Mouse (Mus musculus) gastrocnemius, adult 8-10 months (tissue): ENCODE measurements at regions not wholly inside any gene's neighbourhood (a gene's known extent, or its start where the extent isn't known, plus 50 kb on each side); places are given as distances from the start of the nearest gene placed in this dataset.

Experiments used
- DNase-seq, 2 experiments: peaks; one replicate each; pipeline ENCODE4 v3.0.0; 2022; ENCODE audit warnings: low spot score in 2 of 2

DNA sequence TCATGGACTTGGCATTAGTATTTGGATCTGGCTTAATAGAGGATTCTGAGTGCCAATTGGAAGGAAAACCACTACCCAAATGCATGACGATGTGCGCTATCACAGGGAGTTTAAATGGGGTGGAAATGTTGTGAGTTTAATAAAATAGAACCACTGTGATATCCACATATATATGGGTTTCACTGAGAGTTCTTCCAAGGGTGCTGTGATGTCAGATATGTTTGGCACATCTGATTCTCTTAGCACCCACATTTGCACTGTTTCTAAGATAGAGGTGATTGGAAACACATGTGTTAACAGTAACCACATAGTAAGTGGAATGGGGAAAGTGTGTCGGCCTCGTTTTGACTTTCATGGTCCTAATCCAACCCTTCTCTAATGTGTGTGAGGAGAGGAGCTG lies 189.7 kb upstream of the 1810046K07Rik start:
- peak in 1 of 2 experiments; percentile 26 for DNase-seq

DNA sequence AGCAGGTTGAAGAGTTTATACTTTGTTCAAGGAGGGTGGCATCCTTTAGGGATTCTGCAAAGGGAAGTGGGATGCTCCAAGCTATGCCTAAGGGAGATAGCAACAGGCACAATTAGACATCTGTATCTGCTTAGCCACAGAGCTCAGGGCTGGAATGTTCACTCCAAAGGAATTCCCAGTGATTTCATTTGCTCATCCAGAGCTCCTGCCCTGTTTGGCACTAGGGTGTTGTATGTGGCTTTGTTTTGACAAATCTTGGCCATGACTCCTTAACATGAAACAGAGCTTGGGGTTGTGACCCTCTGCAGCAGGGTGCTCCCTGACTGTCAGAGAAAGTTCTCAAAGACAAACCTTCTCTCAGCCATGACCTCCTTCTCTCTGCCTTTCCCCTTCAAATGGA lies 194.8 kb upstream of the 1810046K07Rik start:
- DNase-seq = no peak

GRCm38 (mm10) chr9:51525906-51526305 lies 197.2 kb upstream of the 1810046K07Rik start:
- no peak for DNase-seq

DNA sequence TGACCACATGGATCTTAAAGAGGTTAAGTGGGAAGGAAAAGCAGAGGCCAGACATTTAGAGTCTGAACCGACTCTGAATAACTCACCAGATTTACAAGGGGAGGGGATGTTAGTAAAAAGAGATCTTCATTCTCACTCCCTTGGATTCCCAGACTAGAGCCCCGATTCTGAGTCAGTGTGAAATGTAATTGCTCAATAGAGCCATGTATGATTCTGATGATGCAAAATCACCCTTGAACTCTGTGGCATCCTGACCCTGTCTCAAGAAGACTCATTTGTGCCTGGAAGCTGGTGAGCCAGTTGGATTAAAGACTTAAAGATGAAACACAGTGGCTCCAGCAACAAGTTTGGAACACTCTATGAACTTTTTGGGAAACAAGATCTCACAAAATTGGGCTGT lies 210.2 kb upstream of the 1810046K07Rik start:
- no peak for DNase-seq

DNA sequence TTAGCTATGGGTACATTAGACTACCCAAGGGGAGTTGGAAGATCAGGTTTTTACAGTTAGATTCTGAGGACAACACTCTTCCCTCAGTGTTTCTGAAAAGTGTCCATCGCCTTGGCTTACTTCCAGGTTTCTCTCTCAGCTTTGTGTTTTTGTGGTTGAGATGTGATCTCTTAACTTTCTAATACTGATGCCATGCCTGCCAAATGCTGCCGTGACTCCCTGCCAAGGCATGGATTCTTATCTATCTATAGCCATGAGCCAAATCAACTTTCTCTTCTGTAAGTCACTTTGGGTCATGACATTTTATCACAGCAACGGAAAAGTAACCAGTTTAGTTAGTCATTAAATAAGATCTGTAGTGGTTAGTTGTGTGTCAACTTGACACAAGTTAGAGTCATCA lies 213.2 kb upstream of the 1810046K07Rik start:
- no peak for DNase-seq

- DNase-seq = no peak
These were observed 193.1 kb upstream of the Arhgap20 start for GRCm38 (mm10) chr9:51572040-51572439.

DNA sequence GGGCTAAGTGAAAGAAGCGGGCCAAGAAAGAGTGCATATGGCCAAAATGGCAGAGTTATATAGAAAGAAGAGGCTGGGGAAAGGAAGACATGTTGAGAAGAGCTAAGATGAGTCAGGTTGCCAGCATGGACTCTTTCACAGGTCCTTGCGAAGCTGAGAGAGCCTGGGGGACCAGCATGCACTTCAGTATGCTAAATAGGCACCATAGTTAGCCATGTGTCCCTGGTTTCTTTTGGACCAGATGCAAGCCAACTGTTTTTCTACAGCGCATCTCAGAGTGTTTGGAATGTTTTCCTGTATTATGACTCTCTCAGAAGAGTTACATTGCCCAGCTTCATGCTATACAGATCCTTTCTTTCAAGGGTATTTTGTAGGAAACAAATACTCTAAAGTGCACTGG lies 183.5 kb upstream of the Arhgap20 start:
- no peak for DNase-seq

GRCm38 (mm10) chr9:51593707-51594106 lies 171.4 kb upstream of the Arhgap20 start:
- no peak for DNase-seq

GRCm38 (mm10) chr9:51598706-51599105 lies 166.4 kb upstream of the Arhgap20 start:
- no peak for DNase-seq

DNA sequence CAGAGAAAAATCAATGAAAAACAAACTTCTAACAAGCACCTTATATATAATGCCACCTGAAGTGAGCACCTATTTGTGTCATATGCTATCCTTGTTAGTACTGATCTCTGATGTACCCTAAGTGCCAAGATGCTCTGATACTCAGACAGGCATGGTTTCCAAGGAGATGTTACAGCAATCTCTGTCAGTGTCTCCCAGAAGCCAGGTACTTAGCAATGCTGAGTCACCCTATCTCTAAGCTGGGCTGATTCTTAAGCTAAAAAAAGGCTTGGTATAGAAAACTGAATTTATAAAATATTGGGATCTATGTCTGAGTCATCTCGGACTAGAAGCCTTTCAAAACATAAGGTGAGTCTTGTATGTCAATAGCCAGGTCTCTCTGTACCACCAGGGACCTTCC lies 157.0 kb upstream of the Arhgap20 start:
- no peak for DNase-seq

- DNase-seq = no peak
These were observed 156.3 kb upstream of the Arhgap20 start for GRCm38 (mm10) chr9:51608697-51609456.

DNA sequence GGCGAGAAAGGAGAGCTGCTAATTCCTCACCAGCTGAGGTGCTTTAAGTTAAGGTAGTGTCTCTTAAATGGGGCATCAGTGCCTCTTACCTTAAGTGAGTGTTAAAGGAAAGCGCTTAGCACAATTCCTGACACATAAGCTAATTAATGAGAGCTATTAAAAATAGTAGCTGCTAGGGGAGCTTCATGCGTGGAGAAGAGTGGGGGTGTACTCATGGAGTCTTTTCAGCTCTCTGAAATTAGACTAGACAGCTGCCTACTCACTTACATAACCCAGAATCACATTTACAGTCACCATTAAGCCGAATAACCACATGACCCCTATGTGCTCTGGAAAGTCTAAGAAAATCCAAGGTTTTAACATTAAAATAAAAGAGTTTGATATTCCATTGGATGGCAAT lies 139.0 kb upstream of the Arhgap20 start:
- DNase-seq = no peak

GRCm38 (mm10) chr9:51636097-51636496 lies 129.0 kb upstream of the Arhgap20 start:
- no peak for DNase-seq

GRCm38 (mm10) chr9:51636559-51637127 lies 128.5 kb upstream of the Arhgap20 start:
- DNase-seq = no peak

DNA sequence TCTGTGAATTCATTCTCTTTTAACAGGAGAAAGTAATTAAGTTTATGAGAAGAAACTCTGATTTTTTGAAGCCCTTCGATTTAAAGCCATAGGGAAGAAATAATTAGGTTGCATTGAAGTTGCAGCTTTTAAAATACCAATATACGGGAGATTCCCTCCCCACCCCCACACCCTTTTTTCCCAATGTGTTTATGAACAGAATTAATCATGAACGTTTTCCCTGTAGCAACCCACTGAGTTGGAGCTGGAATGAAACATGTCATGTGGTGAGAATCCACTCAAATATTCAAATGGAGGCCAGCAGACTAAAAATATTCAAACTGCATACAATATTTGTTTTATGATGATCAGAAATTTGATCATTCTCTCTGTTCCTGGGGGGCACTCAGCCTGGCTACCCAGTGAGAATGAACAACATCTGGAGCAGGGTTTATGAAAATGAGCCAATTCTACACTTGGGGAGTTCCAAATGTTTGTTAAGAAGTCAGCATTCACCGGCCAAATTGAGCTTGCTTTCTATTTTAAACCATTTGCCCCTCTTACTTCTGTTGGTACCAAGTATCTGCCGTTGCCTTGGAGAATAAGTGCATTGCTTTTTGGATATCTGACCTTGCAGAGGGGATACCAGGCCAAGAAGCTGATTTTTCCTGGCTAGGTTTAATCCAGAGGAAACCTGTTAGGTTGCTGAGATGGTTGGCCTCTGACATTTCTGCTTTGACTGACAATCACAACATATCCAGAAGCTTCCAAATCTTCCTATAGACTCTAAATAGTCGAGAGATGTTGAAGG lies 127.8 kb upstream of the Arhgap20 start:
- no peak for DNase-seq

DNA sequence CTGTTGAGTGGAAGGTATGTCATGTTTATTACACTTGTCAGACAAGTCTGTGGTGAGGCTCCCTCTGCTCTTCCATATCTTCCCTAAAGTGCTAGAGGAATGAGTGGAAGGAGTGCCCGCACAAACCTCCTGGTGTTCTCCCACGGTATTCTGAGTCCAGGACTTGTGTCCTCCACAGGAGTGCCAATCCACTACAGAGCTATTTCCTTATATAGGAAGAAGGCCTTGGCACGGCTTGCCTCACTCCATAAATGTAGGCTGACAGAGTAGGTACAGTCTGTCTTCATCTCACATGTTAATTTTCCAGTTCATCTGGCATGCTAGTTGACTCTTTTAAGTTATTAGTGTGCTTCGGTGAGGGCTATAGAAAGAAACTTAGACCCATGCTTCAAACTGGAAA lies 123.4 kb upstream of the Arhgap20 start:
- DNase-seq = no peak

DNA sequence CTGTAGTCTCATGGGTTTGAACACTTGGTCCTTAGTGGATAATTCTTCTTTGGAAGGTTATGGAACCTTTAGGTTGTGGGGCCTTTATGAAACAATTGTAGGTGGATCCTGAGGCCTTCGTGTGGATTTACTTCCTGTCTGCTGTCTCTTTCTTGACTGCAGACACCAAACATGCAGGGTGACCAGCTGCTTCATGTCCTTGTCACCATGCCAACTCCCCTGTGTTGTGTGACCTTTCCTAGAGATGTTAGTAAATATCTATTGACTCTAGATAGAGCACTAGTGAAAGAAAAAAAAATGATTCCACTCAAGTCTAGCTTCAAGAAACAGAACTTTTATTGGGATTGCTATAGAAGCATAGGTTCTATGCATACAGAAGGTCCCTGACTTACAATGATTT lies 119.7 kb upstream of the Arhgap20 start:
- no peak for DNase-seq

- no peak for DNase-seq
These were observed 111.5 kb upstream of the Arhgap20 start for GRCm38 (mm10) chr9:51653376-51654292.

DNA sequence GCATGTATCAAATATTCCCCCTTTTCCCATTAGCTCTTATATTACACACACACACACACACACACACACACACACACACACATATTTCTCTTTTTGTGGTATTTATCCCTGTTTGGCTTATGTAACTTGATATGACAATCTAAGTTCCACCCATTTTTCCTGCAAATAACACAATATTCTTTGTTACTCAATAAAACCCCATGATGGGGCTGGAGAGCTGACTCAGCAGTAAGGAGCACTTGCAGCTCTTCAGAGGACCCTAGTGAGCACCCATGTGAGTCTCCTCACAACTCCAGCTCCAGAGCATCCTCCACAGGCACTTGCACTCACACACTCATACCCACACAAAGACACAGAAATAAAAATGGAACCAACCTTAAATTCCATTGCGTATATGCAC lies 110.5 kb upstream of the Arhgap20 start:
- no peak for DNase-seq

GRCm38 (mm10) chr9:51657796-51658195 lies 107.3 kb upstream of the Arhgap20 start:
- no peak for DNase-seq
